Comparison of ENCODE assay signal across 9 mouse cellular contexts in the genomic region with DNA sequence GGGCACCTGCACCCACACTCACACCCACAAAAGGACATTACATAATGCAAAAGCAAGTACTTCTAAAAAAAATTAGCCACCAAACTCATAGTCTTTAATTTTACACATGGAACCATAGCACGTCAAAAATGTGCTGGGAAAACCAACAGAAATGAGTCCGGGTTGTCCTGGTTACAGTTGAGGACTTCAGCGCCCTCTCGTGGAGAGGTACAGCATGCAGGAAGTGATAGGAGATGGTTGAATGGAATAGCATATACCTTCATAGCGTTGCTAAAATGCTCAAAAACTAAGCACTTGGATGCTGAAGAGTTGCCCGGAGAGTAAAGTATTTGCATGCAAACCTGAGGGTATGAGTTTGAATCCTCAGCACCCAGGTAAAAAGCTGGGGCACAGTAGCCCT. TPM values are rescaled to one million over a fixed set of nuclear protein-coding genes. Genes with fewer than 3 reads are reported as not detected.
DNase-seq lines count a peak whose midpoint lies in the region; ATAC-seq lines count a peak whose summit lies in the region.
"Had no signal": no experiment of that assay in that cellular context is flagged by ENCODE, and none has a peak within 500 bp of the region (broad histone marks: within the 10 kb centered on the region; RNA-seq: fewer than 3 reads in every experiment).

No protein-coding gene starts in this region.

- no peak overlapping the region for H3K4me3 ChIP-seq in liver, embryonic 11.5 days (ENCODE audit: low read depth, low read length)
- H3K4me3 ChIP-seq: erythroblast, embryonic 14.5 days had no signal

- no peaks in the 10 kb centered on the region for H3K9me3 ChIP-seq in liver, embryonic 11.5 days (ENCODE audit: control insufficient read depth, low read length)

- no peak overlapping the region for H3K4me2 ChIP-seq in liver, embryonic 11.5 days

- no peaks in the 10 kb centered on the region for H3K36me3 ChIP-seq in liver, embryonic 11.5 days (ENCODE audit: control insufficient read depth, insufficient read depth, low read length)

- no peaks in the 10 kb centered on the region for H3K4me1 ChIP-seq in liver, embryonic 11.5 days (replicated peaks; ENCODE audit: control insufficient read depth, insufficient read depth, low read length)

- H3K27ac ChIP-seq in liver, embryonic 11.5 days (ENCODE audit: low read depth, low read length), result no peak overlapping the region

- DNase-seq in cerebellum, adult 18-20 months, result peak; percentile 8 to 12
- DNase-seq in cerebellum, adult 9-11 months, result no peak
- peak; percentile 36 for DNase-seq in liver
- no peak for DNase-seq in liver, embryonic 11.5 days (ENCODE audit: low spot score)
- DNase-seq in adrenal gland, postnatal 14 days, result peak; percentile 73
- DNase-seq in kidney, postnatal 4 days, result peak; percentile 76 to 79
- peak; percentile 49 for DNase-seq in retina, postnatal 1 day

- H3K9ac ChIP-seq in liver, embryonic 11.5 days (ENCODE audit: low read depth, low read length), result no peak overlapping the region

- no peak for ATAC-seq in liver, embryonic 11.5 days (replicated peaks; ENCODE audit: low FRiP score)
- no peak for ATAC-seq in monocyte, adult 5-6 weeks (replicated peaks; ENCODE audit: insufficient number of reproducible peaks, low FRiP score, low TSS enrichment, poor library complexity, severe bottlenecking)

- 0 out of 2 replicates have a peak, but pooled peaks cover 3% of the 10 kb centered on the region for H3K27me3 ChIP-seq in liver, embryonic 11.5 days (replicated peaks; ENCODE audit: control insufficient read depth, insufficient read depth, low read length)

- 60% methylated on average over 6 of the region's 6 CpGs for WGBS in liver, embryonic 11.5 days

RNA-seq across cellular contexts. Expression of a gene that starts 17.7 kb away (rescaled TPM):
- polyA plus RNA-seq in liver, embryonic 11.5 days (2014; fragmentation: Nextera tagmentation; extraction: Ambion mirVana), result 0.34 and 0.42 TPM in 2 replicates
- total RNA-seq in adrenal gland, postnatal 14 days (2021), result 0.19 and 0.45 TPM in 2 replicates
- total RNA-seq in monocyte, adult 5-6 weeks (2017), result 0.43 to 1.3 TPM (median 1.1 TPM) in 3 replicates
- polyA plus RNA-seq: erythroblast, embryonic 14.5 days had no signal

RNA-seq across cellular contexts. Expression of a gene that starts 27.7 kb away (rescaled TPM):
- 3.4 and 3.6 TPM in 2 replicates for polyA plus RNA-seq in liver, embryonic 11.5 days (2014; fragmentation: Nextera tagmentation; extraction: Ambion mirVana)
- 13.6 and 15.0 TPM in 2 replicates for total RNA-seq in adrenal gland, postnatal 14 days (2021)
- total RNA-seq in monocyte, adult 5-6 weeks (2017), result 24.5 to 27.2 TPM (median 25.1 TPM) in 3 replicates
- polyA plus RNA-seq: erythroblast, embryonic 14.5 days had no signal

Comparison
In these comparisons a context has a peak if more than half of its experiments do, and no peak if none do; other contexts are left out.
1. DNase-seq: peak in cerebellum, adult 18-20 months (2 of 2), liver (single experiment), adrenal gland, postnatal 14 days (single experiment), kidney, postnatal 4 days (2 of 2) and retina, postnatal 1 day (single experiment); none in cerebellum, adult 9-11 months (single experiment) and liver, embryonic 11.5 days (single experiment).